Mouse (Mus musculus) MEL (cell line): ENCODE measurements around the gene Gm20388. TPM values are rescaled to one million over a fixed set of nuclear protein-coding genes. Genes with fewer than 3 reads are reported as not detected.
A peak's percentile ranks its signal among the peaks of the same experiment; 100 is the strongest.

Experiments
- DNase-seq: peaks from one replicate; pipeline ENCODE4 v3.0.0; 2011; ENCODE audit warnings: low read depth, low spot score
- H3K27ac ChIP-seq: 2 replicates; pipeline ENCODE4 v1.5.1; 2012; ENCODE audit warnings: low read depth, mild to moderate bottlenecking, control low read depth, low read length, moderate library complexity; ENCODE audit not compliant: control insufficient read depth
- H3K27me3 ChIP-seq, 2 experiments: fragments of 150-350 bp in 1 of 2; sonication (generic) in 1 of 2; 2 replicates each; pipeline ENCODE4 v1.6.1; 2012; ENCODE audit warnings: low read length in 2 of 2, mild to moderate bottlenecking in 2 of 2, improper control_type of control experiment in 1 of 2, moderate library complexity in 1 of 2; ENCODE audit not compliant: insufficient read depth in 2 of 2, control insufficient read depth in 1 of 2
- H3K36me3 ChIP-seq, 2 experiments: 2 replicates each; pipeline ENCODE4 v1.6.1; 2012 to 2014; ENCODE audit warnings: low read length in 2 of 2, improper control_type of control experiment in 1 of 2, inconsistent platforms in 1 of 2, mild to moderate bottlenecking in 1 of 2; ENCODE audit not compliant: insufficient read depth in 2 of 2, control insufficient read depth in 1 of 2
- H3K4me1 ChIP-seq, 2 experiments: fragments of 150-350 bp in 1 of 2; sonication (generic) in 1 of 2; 2 replicates each; pipeline ENCODE4 v1.6.1; 2012; ENCODE audit warnings: low read length in 2 of 2, improper control_type of control experiment in 1 of 2, mild to moderate bottlenecking in 1 of 2; ENCODE audit not compliant: insufficient read depth in 2 of 2, control insufficient read depth in 1 of 2
- H3K4me3 ChIP-seq, 2 experiments: fragments of 150-350 bp in 1 of 2; sonication (generic) in 1 of 2; 2 replicates each; pipeline ENCODE4 v1.5.1; 2012; ENCODE audit warnings: low read depth in 2 of 2, low read length in 2 of 2, mild to moderate bottlenecking in 2 of 2, moderate library complexity in 2 of 2, control low read depth in 1 of 2, improper control_type of control experiment in 1 of 2; ENCODE audit not compliant: control insufficient read depth in 1 of 2, insufficient read depth in 1 of 2
- H3K79me2 ChIP-seq: 2 replicates; pipeline ENCODE4 v1.6.1; 2012; ENCODE audit warnings: mild to moderate bottlenecking, low read length, moderate library complexity; ENCODE audit not compliant: control insufficient read depth, poor library complexity, insufficient read depth
- H3K9ac ChIP-seq: 2 replicates; pipeline ENCODE4 v1.6.1; 2012; ENCODE audit warnings: low read depth, mild to moderate bottlenecking, control low read depth, low read length, moderate library complexity; ENCODE audit not compliant: control insufficient read depth, poor library complexity, severe bottlenecking
- H3K9me3 ChIP-seq: fragments of 150-350 bp; sonication (generic); replicated peaks from 2 replicates; pipeline ENCODE4 v1.6.1; 2012; ENCODE audit warnings: mild to moderate bottlenecking, low read length, improper control_type of control experiment, moderate library complexity; ENCODE audit not compliant: insufficient read depth
- CHD2 ChIP-seq: IDR thresholded peaks from 2 replicates; pipeline ENCODE4 v1.6.1; 2011; ENCODE audit warnings: low read length, improper control_type of control experiment
- CTCF ChIP-seq, 3 experiments: IDR thresholded peaks in 2 of 3; conservative IDR thresholded peaks in 1 of 3; 2 replicates each; pipeline ENCODE4 v1.5.1; 2011 to 2012; ENCODE audit warnings: low read length in 3 of 3, low read depth in 2 of 3, mild to moderate bottlenecking in 2 of 3, improper control_type of control experiment in 1 of 3, inconsistent platforms in 1 of 3, mixed read lengths in 1 of 3, moderate library complexity in 1 of 3; ENCODE audit not compliant: control insufficient read depth in 1 of 3, insufficient read depth in 1 of 3, poor library complexity in 1 of 3, severe bottlenecking in 1 of 3
- ELF1 ChIP-seq: IDR thresholded peaks from 2 replicates; pipeline ENCODE4 v1.6.1; 2014; ENCODE audit warnings: low read depth, mild to moderate bottlenecking, inconsistent platforms, low read length, improper control_type of control experiment, moderate library complexity
- GATA1 ChIP-seq: IDR thresholded peaks from 2 replicates; pipeline ENCODE4 v1.6.1; 2011; ENCODE audit warnings: low read depth, low read length, improper control_type of control experiment
- HCFC1 ChIP-seq: IDR thresholded peaks from 2 replicates; pipeline ENCODE4 v1.6.1; 2012; ENCODE audit warnings: low read depth, mild to moderate bottlenecking, inconsistent platforms, low read length, improper control_type of control experiment, moderate library complexity
- JUND ChIP-seq: IDR thresholded peaks from 2 replicates; pipeline ENCODE4 v1.6.1; 2011; ENCODE audit warnings: low read depth, mild to moderate bottlenecking, improper control_type of control experiment, low read length
- KAT2A ChIP-seq: conservative IDR thresholded peaks from 2 replicates; pipeline ENCODE4 v1.6.1; 2012; ENCODE audit warnings: low read depth, low read length, improper control_type of control experiment, inconsistent platforms
- MAFK ChIP-seq: IDR thresholded peaks from 2 replicates; pipeline ENCODE4 v1.6.1; 2011; ENCODE audit warnings: low read depth, mild to moderate bottlenecking, low read length, improper control_type of control experiment, borderline replicate concordance
- MAX ChIP-seq: IDR thresholded peaks from 2 replicates; pipeline ENCODE4 v1.6.1; 2011; ENCODE audit warnings: low read length, improper control_type of control experiment
- MAZ ChIP-seq: IDR thresholded peaks from 2 replicates; pipeline ENCODE4 v1.6.1; 2012; ENCODE audit warnings: low read depth, mild to moderate bottlenecking, inconsistent platforms, low read length, improper control_type of control experiment
- MXI1 ChIP-seq: IDR thresholded peaks from 2 replicates; pipeline ENCODE4 v1.6.1; 2011; ENCODE audit warnings: mild to moderate bottlenecking, low read depth, low read length, improper control_type of control experiment
- MYC ChIP-seq: IDR thresholded peaks from 2 replicates; pipeline ENCODE4 v1.6.1; 2011; ENCODE audit warnings: low read depth, mild to moderate bottlenecking, low read length, improper control_type of control experiment, moderate library complexity
- NRF1 ChIP-seq: IDR thresholded peaks from 2 replicates; pipeline ENCODE4 v1.6.1; 2014; ENCODE audit warnings: low read depth, mild to moderate bottlenecking, inconsistent platforms, low read length, improper control_type of control experiment, moderate library complexity; ENCODE audit not compliant: poor library complexity, insufficient read depth, severe bottlenecking
- POLR2AphosphoS5 ChIP-seq: IDR thresholded peaks from 2 replicates; pipeline ENCODE4 v1.6.1; 2012; ENCODE audit warnings: low read depth, borderline replicate concordance, mild to moderate bottlenecking, inconsistent platforms, low read length, moderate library complexity, mixed read lengths
- SIN3A ChIP-seq: IDR thresholded peaks from 2 replicates; pipeline ENCODE4 v1.6.1; 2012; ENCODE audit warnings: low read length, improper control_type of control experiment, inconsistent platforms
- TBP ChIP-seq: IDR thresholded peaks from 2 replicates; pipeline ENCODE4 v1.8.0; 2011; ENCODE audit warnings: low read depth, low read length, improper control_type of control experiment
- TCF12 ChIP-seq: IDR thresholded peaks from 2 replicates; pipeline ENCODE4 v1.6.1; 2014; ENCODE audit warnings: low read depth, mild to moderate bottlenecking, inconsistent platforms, low read length, improper control_type of control experiment, moderate library complexity
- UBTF ChIP-seq: IDR thresholded peaks from 2 replicates; pipeline ENCODE4 v1.6.1; 2012; ENCODE audit warnings: low read depth, mild to moderate bottlenecking, inconsistent platforms, low read length, improper control_type of control experiment, moderate library complexity, borderline replicate concordance; ENCODE audit not compliant: insufficient read depth
- ZKSCAN1 ChIP-seq: IDR thresholded peaks from 2 replicates; pipeline ENCODE4 v1.6.1; 2012; ENCODE audit warnings: low read depth, mild to moderate bottlenecking, inconsistent platforms, low read length, improper control_type of control experiment, moderate library complexity
- ZMIZ1 ChIP-seq: IDR thresholded peaks from 2 replicates; pipeline ENCODE4 v1.6.1; 2012; ENCODE audit warnings: low read depth, mild to moderate bottlenecking, inconsistent platforms, low read length, improper control_type of control experiment, moderate library complexity
- ZNF384 ChIP-seq: IDR thresholded peaks from 2 replicates; pipeline ENCODE4 v1.6.1; 2012; ENCODE audit warnings: low read depth, mild to moderate bottlenecking, inconsistent platforms, low read length, improper control_type of control experiment
- polyA plus RNA-seq, 2 experiments: library from polyadenylated mRNA; stranded (reverse) in 1 of 2; unstranded in 1 of 2; fragments of >175 nt in 1 of 2; fragments of >200 nt in 1 of 2; gene quantifications; 2 replicates each; pipeline versions ENCODE4 v1.2.1 to v1.2.4; 2012; ENCODE audit warnings: low replicate concordance in 2 of 2, low read depth in 1 of 2; ENCODE audit not compliant: insufficient read length in 2 of 2, insufficient read depth in 1 of 2, missing spikeins in 1 of 2
- total RNA-seq: library from RNA; depleted of rRNA; stranded (reverse); fragments of 300-350 nt; gene quantifications from 2 replicates; pipeline ENCODE4 v1.2.3, GENCODE M21; 2012

Gm20388 gene
- total and polyA plus RNA-seq, 3 experiments: 11.1 to 17.8 TPM; not detected in 1

GRCm38 (mm10) chr8:121896476-121897145 lies 1986.0 kb downstream of the Gm20388 start:
- TF ChIP-seq ZNF384 (peak; percentile 34; the same call in 1 of the 2 replicates), ZKSCAN1 (no peak), UBTF (no peak), MAX (no peak), MAZ (no peak), NRF1 (no peak), TBP (no peak), MXI1 (no peak), ELF1 (no peak)
- Histone ChIP-seq H3K9me3 (no peaks in the 10 kb centered on the region), H3K4me3 (no peak overlapping the region), H3K79me2 (peaks cover 72% of the 10 kb centered on the region), H3K9ac (no peak overlapping the region), H3K4me1 (peaks cover 22 to 34% of the 10 kb centered on the region in 2 experiments; a peak in 3 of 4 replicates), H3K27me3 (no peaks in the 10 kb centered on the region), H3K27ac (no peak overlapping the region), H3K36me3 (peaks cover 30 to 37% of the 10 kb centered on the region in 2 experiments)
- no peak for DNase-seq

DNA sequence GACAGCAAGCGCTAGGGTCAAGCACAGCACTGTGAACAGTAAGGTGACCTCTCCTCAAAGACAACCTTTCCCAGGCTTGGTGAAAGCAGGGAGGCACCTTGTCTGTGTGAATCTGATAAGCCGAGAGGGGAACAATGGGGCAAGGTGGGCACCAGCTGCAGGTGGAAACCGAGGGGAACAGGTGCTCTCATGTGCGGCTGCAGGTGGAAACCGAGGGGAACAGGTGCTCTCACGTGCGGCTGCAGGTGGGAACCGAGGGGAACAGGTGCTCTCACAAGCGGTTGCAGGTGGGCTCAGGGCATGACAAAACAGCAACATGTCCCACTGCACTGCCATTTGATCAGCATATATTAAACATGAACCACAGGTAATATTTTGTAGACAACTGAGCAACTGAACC lies 1986.6 kb downstream of the Gm20388 start:
- TF ChIP-seq MAFK (no peak), UBTF (no peak), ELF1 (no peak), GATA1 (no peak), CTCF (IDR thresholded peaks at IDR 0.05 in 2 of 3, conservative IDR thresholded peaks at IDR 0.05 in 1 of 3; ENCODE audit: control insufficient read depth in 1 of 3, insufficient read depth in 1 of 3, low read depth in 2 of 3, low read length in 3 of 3, poor library complexity in 1 of 3, severe bottlenecking in 1 of 3) (no peak), CHD2 (no peak), SIN3A (no peak), POLR2AphosphoS5 (no peak), KAT2A (no peak), MYC (no peak), HCFC1 (no peak), JUND (no peak), TCF12 (no peak), ZMIZ1 (no peak)
- Histone ChIP-seq H3K79me2 (peaks cover 78% of the 10 kb centered on the region), H3K27me3 (no peaks in the 10 kb centered on the region), H3K4me1 (peaks cover 22 to 39% of the 10 kb centered on the region in 2 experiments; a peak in 3 of 4 replicates), H3K4me3 (no peak overlapping the region), H3K9ac (no peak overlapping the region), H3K36me3 (peaks cover 26 to 41% of the 10 kb centered on the region in 2 experiments), H3K27ac (no peak overlapping the region), H3K9me3 (no peaks in the 10 kb centered on the region)
- no peak for DNase-seq
